Mouse (Mus musculus) hindbrain, embryonic 13.5 days (tissue): ENCODE measurements around the gene Aldh9a1. TPM values are rescaled to one million over a fixed set of nuclear protein-coding genes. Genes with fewer than 3 reads are reported as not detected.

Source experiments
- ATAC-seq: fragments of 200-750 bp; cut with Nextera tagmentation; 2 replicates; pipeline ENCODE4 v1.8.0; 2017; ENCODE audit warnings: moderate TSS enrichment; ENCODE audit not compliant: low FRiP score
- H3K27ac ChIP-seq: fragments of 300-500 bp; sonication (generic); 2 replicates; pipeline ENCODE4 v1.5.1; 2015; ENCODE audit warnings: inconsistent platforms, mild to moderate bottlenecking, moderate library complexity
- H3K27me3 ChIP-seq: fragments of 300-500 bp; sonication (generic); 2 replicates; pipeline ENCODE4 v1.6.1; 2015; ENCODE audit warnings: mild to moderate bottlenecking, inconsistent platforms
- H3K36me3 ChIP-seq: fragments of 300-500 bp; sonication (generic); 2 replicates; pipeline ENCODE4 v1.6.1; 2015; ENCODE audit warnings: mild to moderate bottlenecking, inconsistent platforms
- H3K4me1 ChIP-seq: fragments of 300-500 bp; sonication (generic); replicated peaks from 2 replicates; pipeline ENCODE4 v1.6.1; 2015; ENCODE audit warnings: inconsistent platforms
- H3K4me2 ChIP-seq: fragments of 300-500 bp; sonication (generic); 2 replicates; pipeline ENCODE4 v1.6.1; 2015; ENCODE audit warnings: inconsistent platforms, mild to moderate bottlenecking, moderate library complexity
- H3K4me3 ChIP-seq: fragments of 300-500 bp; sonication (generic); 2 replicates; pipeline ENCODE4 v1.5.1; 2015; ENCODE audit warnings: mild to moderate bottlenecking, inconsistent platforms
- H3K9ac ChIP-seq: fragments of 300-500 bp; sonication (generic); 2 replicates; pipeline ENCODE4 v1.6.1; 2015; ENCODE audit warnings: mild to moderate bottlenecking, inconsistent platforms
- H3K9me3 ChIP-seq: fragments of 300-500 bp; sonication (generic); 2 replicates; pipeline ENCODE4 v1.6.1; 2016; ENCODE audit warnings: inconsistent platforms
- WGBS: fragments of 180-500 bp; shearing (Covaris S2); methylation state at CpG from one replicate; pipeline ENCODE4 v1.1.7; 2015; 5-methylcytosine and 5-hydroxymethylcytosine counted together
- polyA plus RNA-seq: library from polyadenylated mRNA; unstranded; fragments of >200 nt; fragmentation: Nextera tagmentation; extraction: Ambion mirVana; gene quantifications from 2 replicates; pipeline ENCODE4 v1.2.1, GENCODE M21; 2015

The Aldh9a1 gene
- polyA plus RNA-seq, 1 experiment from 2014 or later, result 31.1 TPM

- Histone ChIP-seq H3K9me3 (no peaks in the 10 kb centered on the region), H3K4me1 (peaks cover 9% of the 10 kb centered on the region), H3K9ac (no peak overlapping the region), H3K4me3 (no peak overlapping the region), H3K36me3 (peaks cover 22% of the 10 kb centered on the region), H3K4me2 (no peak overlapping the region), H3K27ac (no peak overlapping the region), H3K27me3 (peaks cover 5% of the 10 kb centered on the region)
- WGBS, result 69% methylated on average over 5 of the region's 5 CpGs
- ATAC-seq, result no peak
Measured at GRCm38 (mm10) chr1:167379751-167380150, 30.0 kb downstream of the Aldh9a1 start.

DNA sequence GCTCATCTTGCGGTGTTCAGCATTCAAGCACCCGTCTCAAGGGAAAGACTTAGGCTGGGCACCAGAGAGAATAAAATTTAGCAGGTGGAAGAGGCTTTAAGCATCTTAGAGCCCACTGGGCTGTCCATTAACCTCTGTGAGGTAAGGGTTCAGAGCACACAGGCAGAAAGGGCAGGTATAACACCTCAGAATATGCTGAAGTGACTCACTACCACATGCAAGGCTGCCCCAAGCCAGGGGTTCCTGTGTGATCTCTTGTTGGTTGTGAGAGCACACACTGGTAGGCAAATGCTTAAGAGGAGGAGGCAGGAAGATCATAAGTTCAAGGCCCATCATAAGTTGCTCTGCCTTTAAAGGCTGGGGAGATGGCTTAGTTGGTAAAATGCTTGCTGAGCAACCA is 30.4 kb downstream of the Aldh9a1 start:
- no peak overlapping the region for H3K27ac ChIP-seq
- no peak for ATAC-seq
- peaks cover 3% of the 10 kb centered on the region; the same call in 1 of the 2 replicates for H3K27me3 ChIP-seq
- H3K9ac ChIP-seq, result no peak overlapping the region
- no peaks in the 10 kb centered on the region for H3K9me3 ChIP-seq
- peaks cover 22% of the 10 kb centered on the region for H3K36me3 ChIP-seq
- WGBS, result 94% methylated on average over 2 of the region's 2 CpGs
- H3K4me2 ChIP-seq, result no peak overlapping the region
- H3K4me1 ChIP-seq, result peaks cover 9% of the 10 kb centered on the region
- no peak overlapping the region for H3K4me3 ChIP-seq

DNA sequence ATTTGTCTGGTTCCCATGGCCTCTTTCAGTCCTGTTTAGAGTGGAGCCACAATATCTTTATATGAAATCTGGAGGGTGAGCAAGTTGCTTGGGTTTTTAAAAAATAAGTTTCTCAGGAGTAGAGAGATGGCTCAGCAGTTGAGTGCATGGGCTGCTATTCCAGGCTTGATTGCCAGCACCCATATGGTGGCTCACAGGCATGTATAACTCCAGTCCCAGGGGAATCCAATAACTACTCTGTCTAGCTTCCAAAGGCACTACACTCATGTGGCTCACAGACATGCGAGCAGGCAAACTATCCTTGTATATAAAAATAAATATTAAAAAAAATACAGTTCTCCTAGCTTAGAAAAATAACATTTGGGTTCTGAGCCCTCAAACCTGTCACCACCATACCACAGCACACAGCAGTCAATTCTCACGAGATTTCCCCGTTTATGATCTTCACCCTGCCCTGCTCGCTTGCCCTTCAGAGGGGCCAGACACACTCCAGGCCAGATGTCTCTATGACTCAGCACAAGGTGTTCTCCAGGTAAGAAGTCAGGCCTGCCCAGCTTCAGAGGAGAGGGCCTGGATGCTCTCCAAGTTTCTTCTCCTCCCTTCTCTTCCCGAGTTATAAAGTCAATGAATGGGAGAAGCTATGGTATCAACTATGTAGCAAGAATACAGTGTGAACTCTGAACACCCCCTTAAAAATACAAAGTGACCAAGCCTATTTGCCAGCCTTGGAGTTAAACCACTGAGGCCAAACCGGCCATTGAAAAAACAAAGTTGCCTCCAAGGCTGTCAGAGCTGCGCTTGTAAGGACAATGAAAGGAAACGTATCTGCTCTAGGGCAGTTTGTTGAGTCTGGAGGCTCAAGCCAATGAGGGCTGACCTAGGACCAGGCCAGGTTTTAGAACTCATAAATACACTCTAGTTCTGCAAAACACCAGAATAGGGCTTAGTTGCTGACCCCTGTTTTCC is 31.5 kb downstream of the Aldh9a1 start:
- Histone ChIP-seq H3K9ac (no peak overlapping the region), H3K9me3 (no peaks in the 10 kb centered on the region), H3K27ac (no peak overlapping the region), H3K4me3 (no peak overlapping the region), H3K36me3 (peaks cover 11% of the 10 kb centered on the region), H3K4me2 (no peak overlapping the region), H3K27me3 (no peaks in the 10 kb centered on the region; the same call in 1 of the 2 replicates), H3K4me1 (peaks cover 9% of the 10 kb centered on the region)
- no peak for ATAC-seq
- WGBS, result 91% methylated on average over 8 of the region's 8 CpGs

DNA sequence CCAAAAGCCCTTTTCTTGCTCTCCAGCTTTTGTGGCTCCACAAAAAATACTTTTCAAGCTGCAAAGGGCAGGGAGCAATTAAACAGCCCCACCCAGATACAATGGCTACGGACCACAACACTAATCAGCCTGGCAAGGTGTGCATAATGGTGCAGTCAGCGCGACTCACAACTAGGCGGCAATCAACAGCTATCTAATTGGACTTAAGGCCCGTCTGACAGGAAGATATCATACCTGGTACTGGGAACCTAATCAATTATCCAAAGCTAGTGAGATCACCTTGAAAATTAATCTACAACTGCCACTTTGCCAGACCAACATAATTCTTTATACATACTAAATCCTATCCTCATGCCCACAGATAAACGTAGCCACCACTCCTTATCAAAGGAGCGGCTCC is 32.5 kb downstream of the Aldh9a1 start:
- 86% methylated on average over 7 of the region's 7 CpGs for WGBS
- peaks cover 2% of the 10 kb centered on the region; the same call in 1 of the 2 replicates for H3K36me3 ChIP-seq
- H3K9me3 ChIP-seq, result no peaks in the 10 kb centered on the region
- no peak for ATAC-seq
- H3K27ac ChIP-seq, result no peak overlapping the region
- H3K4me1 ChIP-seq, result peaks cover 7% of the 10 kb centered on the region
- H3K9ac ChIP-seq, result no peak overlapping the region
- no peaks in the 10 kb centered on the region for H3K27me3 ChIP-seq
- H3K4me2 ChIP-seq, result no peak overlapping the region
- H3K4me3 ChIP-seq, result no peak overlapping the region

DNA sequence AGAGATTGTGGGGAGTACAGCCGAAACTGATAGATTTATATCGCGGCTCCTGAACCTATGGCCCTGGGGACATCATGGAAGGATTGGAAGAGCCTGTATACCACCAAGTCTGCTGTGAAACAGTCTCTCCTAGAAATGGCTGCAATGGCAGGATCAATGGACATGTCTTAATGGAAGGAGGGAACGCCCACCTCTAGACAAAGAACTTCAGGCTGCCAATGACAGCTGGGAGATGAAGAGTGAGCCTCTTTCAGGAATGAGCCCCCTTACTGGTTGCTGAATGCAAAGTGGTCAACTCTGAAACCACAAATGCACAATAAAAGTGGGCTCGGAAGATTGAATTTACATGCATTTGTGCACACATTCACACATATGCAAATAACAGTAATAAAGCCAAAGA is 33.0 kb downstream of the Aldh9a1 start:
- 73% methylated on average over 5 of the region's 5 CpGs for WGBS
- Histone ChIP-seq H3K4me2 (no peak overlapping the region), H3K9ac (no peak overlapping the region), H3K4me3 (no peak overlapping the region), H3K9me3 (no peaks in the 10 kb centered on the region), H3K27me3 (no peaks in the 10 kb centered on the region), H3K4me1 (peaks cover 5% of the 10 kb centered on the region), H3K27ac (no peak overlapping the region), H3K36me3 (no peaks in the 10 kb centered on the region)
- ATAC-seq, result no peak

DNA sequence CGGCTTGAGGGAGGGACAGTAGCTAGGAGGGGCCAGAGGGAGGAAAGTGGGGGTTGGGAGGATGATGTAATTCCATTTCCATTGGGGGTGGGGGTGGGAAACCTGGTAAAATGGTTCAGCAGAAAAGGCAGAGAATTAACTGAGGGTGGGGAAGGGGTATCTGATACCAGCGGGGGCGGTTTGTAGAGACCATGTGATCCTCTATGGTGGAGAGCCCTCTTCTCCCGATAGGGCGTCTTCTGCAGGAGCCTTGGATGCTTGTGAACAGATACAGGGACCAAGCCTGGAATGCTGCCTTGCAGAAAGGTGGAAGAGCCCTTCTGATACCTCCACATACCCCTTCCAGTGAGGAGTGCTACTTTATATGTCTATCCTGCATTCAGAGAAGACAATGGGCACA is 33.4 kb downstream of the Aldh9a1 start:
- no peak for ATAC-seq
- Histone ChIP-seq H3K4me2 (no peak overlapping the region), H3K27ac (no peak overlapping the region), H3K4me1 (peaks cover 5% of the 10 kb centered on the region), H3K9me3 (no peaks in the 10 kb centered on the region), H3K9ac (no peak overlapping the region), H3K4me3 (no peak overlapping the region), H3K27me3 (no peaks in the 10 kb centered on the region), H3K36me3 (no peaks in the 10 kb centered on the region)
- 77% methylated on average over 5 of the region's 5 CpGs for WGBS

GRCm38 (mm10) chr1:167384156-167384555 is 34.4 kb downstream of the Aldh9a1 start:
- no peaks in the 10 kb centered on the region for H3K9me3 ChIP-seq
- H3K4me3 ChIP-seq, result no peak overlapping the region
- no peak overlapping the region for H3K9ac ChIP-seq
- H3K4me1 ChIP-seq, result peaks cover 5% of the 10 kb centered on the region
- H3K27ac ChIP-seq, result no peak overlapping the region
- WGBS, result 67% methylated on average over 3 of the region's 3 CpGs
- no peak overlapping the region for H3K4me2 ChIP-seq
- H3K27me3 ChIP-seq, result peaks cover 5% of the 10 kb centered on the region; the same call in 1 of the 2 replicates
- no peaks in the 10 kb centered on the region for H3K36me3 ChIP-seq
- no peak for ATAC-seq

- no peak overlapping the region for H3K27ac ChIP-seq
- no peak overlapping the region for H3K9ac ChIP-seq
- no peaks in the 10 kb centered on the region for H3K9me3 ChIP-seq
- 93% methylated on average over 2 of the region's 2 CpGs for WGBS
- H3K27me3 ChIP-seq, result peaks cover 5% of the 10 kb centered on the region; the same call in 1 of the 2 replicates
- no peak for ATAC-seq
- no peak overlapping the region for H3K4me3 ChIP-seq
- H3K36me3 ChIP-seq, result no peaks in the 10 kb centered on the region
- peaks cover 5% of the 10 kb centered on the region for H3K4me1 ChIP-seq
- H3K4me2 ChIP-seq, result no peak overlapping the region
Measured at GRCm38 (mm10) chr1:167385211-167385610, 35.4 kb downstream of the Aldh9a1 start.

DNA sequence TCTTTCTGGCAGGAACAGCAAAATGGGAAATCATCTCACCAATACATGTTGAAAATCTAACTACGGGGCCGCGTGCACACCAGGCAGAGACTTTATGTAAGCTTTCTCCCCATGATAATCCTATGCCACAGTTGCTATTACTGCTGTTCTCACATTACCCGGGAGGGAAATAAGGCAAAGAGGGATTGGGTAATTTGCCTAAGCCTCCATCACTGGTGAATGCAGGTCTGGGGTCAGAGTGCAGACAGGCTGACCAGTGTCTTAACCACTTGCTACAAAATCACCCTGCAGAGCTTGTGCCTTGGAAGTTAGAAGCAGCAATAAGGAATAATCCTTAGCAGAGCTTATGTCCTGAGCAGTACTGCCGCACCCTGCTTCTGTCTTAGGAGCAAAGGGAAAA is 35.8 kb downstream of the Aldh9a1 start:
- WGBS, result 80% methylated on average over 5 of the region's 5 CpGs
- H3K4me3 ChIP-seq, result no peak overlapping the region
- ATAC-seq, result no peak
- H3K36me3 ChIP-seq, result no peaks in the 10 kb centered on the region
- peaks cover 5% of the 10 kb centered on the region for H3K4me1 ChIP-seq
- H3K9ac ChIP-seq, result no peak overlapping the region
- no peak overlapping the region for H3K4me2 ChIP-seq
- no peaks in the 10 kb centered on the region for H3K9me3 ChIP-seq
- no peak overlapping the region for H3K27ac ChIP-seq
- H3K27me3 ChIP-seq, result peaks cover 7% of the 10 kb centered on the region; the same call in 1 of the 2 replicates

DNA sequence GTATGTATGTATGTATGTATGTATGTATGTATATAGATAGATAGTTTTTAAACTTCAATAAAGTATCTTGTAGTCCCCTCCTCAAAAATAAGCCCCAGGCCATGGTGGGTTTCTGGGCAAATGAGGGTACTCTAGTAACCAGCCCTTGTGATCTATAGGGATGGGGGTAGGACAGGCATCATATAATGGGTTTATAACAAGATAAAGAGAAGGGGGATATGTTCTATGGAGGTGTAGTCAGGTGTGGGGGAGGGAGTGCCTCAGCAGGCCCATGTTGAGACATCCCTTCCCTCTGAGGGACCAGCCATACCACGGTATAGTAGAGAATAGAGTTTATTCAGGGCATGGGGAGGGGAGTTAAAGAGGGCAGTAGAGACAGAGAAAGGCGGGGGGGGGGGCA is 36.7 kb downstream of the Aldh9a1 start:
- Histone ChIP-seq H3K4me3 (no peak overlapping the region), H3K9me3 (no peaks in the 10 kb centered on the region), H3K27ac (no peak overlapping the region), H3K4me2 (no peak overlapping the region), H3K27me3 (peaks cover 13% of the 10 kb centered on the region; the same call in 1 of the 2 replicates), H3K9ac (no peak overlapping the region), H3K36me3 (no peaks in the 10 kb centered on the region), H3K4me1 (peaks cover 5% of the 10 kb centered on the region)
- 33% methylated on average over 2 of the region's 2 CpGs for WGBS
- no peak for ATAC-seq

DNA sequence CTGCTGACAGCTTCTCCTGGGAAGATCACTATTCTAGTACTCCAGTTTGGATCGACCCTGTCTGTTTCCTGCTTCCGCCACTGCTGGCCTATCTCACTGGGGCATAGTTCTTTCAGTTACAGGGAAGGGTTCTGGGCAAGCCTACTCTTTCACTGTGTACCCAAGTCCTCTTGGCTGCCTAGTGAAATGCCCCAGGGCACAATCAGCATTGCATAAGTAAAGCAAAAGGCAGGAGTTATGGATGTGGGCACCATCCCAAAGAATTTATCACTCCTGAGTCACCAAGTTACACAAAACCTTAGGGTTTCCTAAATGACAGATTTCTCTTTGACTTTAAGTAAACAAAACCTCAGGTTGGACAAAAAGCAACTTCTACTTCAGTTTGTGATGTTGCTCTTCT is 37.5 kb downstream of the Aldh9a1 start:
- Histone ChIP-seq H3K9ac (no peak overlapping the region), H3K4me2 (no peak overlapping the region), H3K27me3 (peaks cover 18% of the 10 kb centered on the region), H3K36me3 (no peaks in the 10 kb centered on the region), H3K4me1 (peaks cover 8% of the 10 kb centered on the region), H3K9me3 (no peaks in the 10 kb centered on the region), H3K4me3 (no peak overlapping the region), H3K27ac (no peak overlapping the region)
- WGBS, result 85% methylated on average over 2 of the region's 2 CpGs
- no peak for ATAC-seq

DNA sequence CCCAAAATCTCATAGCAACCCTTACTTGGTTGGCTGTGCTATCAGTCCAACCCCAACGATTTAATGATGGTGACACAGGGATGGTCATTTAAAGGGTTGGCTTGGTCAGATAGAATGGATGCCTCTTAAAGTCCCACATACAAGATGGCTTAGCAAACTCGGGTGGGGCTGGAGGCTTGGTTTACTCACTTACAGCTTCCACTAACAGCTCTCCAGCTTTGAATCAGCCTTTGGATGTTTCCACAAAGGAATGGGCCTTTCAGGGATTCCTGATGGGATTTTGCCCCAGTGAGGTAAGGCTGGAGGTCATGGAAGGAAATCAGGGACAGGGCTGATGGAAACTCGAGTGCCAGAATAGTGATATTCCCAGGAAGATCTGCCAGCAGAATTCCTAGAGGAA is 38.0 kb downstream of the Aldh9a1 start:
- Histone ChIP-seq H3K9me3 (no peaks in the 10 kb centered on the region), H3K36me3 (no peaks in the 10 kb centered on the region), H3K27ac (no peak overlapping the region), H3K9ac (no peak overlapping the region), H3K4me2 (no peak overlapping the region), H3K27me3 (peaks cover 22% of the 10 kb centered on the region), H3K4me1 (peaks cover 10% of the 10 kb centered on the region), H3K4me3 (no peak overlapping the region)
- no peak for ATAC-seq
- WGBS, result 86% methylated on average over 3 of the region's 3 CpGs

DNA sequence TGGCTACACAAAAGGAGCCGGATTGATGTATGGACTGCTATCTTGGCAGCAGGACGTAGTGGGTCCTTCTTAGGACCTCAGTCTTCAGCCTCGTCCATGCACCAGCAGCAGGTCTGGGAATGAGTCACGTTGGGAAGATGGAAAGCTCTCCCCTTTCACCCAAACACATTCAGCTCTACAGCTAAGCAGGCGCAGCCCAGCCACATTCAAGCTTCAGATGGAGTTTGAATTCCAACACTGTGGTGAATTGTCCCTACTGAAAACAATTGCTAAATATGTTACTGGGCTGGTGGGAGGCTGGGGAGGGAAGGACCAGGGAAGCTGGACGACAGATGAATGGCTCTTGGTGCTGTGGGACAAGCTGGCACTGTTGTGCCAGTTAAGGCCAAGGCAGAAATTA is 38.8 kb downstream of the Aldh9a1 start:
- H3K4me2 ChIP-seq, result no peak overlapping the region
- no peak overlapping the region for H3K4me3 ChIP-seq
- H3K36me3 ChIP-seq, result no peaks in the 10 kb centered on the region
- no peaks in the 10 kb centered on the region for H3K9me3 ChIP-seq
- peaks cover 23% of the 10 kb centered on the region for H3K27me3 ChIP-seq
- ATAC-seq, result no peak
- no peak overlapping the region for H3K9ac ChIP-seq
- WGBS, result 84% methylated on average over 6 of the region's 6 CpGs
- H3K4me1 ChIP-seq, result peaks cover 15% of the 10 kb centered on the region
- no peak overlapping the region for H3K27ac ChIP-seq
